Mouse (Mus musculus): ENCODE results near the gene Selenos.

DNA sequence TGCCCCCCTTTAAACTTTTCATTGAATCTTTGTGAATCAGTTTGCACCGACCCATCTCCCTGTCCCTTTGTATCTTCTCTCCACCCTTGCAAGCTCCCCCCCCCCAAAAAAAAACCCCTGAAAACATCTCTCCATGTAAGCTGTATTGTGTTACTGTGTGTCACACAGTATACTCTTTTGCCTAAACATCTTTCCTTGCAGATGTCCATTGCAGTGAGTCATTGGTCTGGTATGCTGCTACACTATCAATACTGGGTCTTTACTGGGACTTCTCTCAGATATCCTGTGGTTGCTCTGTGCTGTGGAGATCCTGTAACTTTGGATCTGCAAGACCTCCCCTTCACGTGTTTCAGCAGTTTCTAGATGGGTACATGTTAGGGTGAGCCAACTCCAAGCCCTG is 50.8 kb downstream of the Selenos start:
- no peak for TF ChIP-seq CTCF (IDR thresholded peaks at IDR 0.05; ENCODE audit: control insufficient read depth, insufficient read depth, insufficient replicate concordance, low read depth, low read length)
- TF ChIP-seq POLR2A (IDR thresholded peaks at IDR 0.05; ENCODE audit: control insufficient read depth, low read depth, low read length), result no peak
